ENCODE assay signal across 8 mouse cellular contexts in genomic region chr6:114921632-114922354, GRCm38 (mm10). TPM values are rescaled to one million over a fixed set of nuclear protein-coding genes. Genes with fewer than 3 reads are reported as not detected.
A peak's percentile ranks its signal among the peaks of the same experiment; 100 is the strongest.
DNase-seq lines count a peak whose midpoint lies in the region; ATAC-seq and TF ChIP-seq lines count a peak whose summit lies in the region.

No protein-coding gene starts in this region.

- TF ChIP-seq CTCF in heart, adult 2 months (IDR thresholded peaks at IDR 0.05), result peak; percentile 16; the same call in 1 of the 2 replicates
- no peak for TF ChIP-seq CTCF in kidney, adult 2 months (conservative IDR thresholded peaks at IDR 0.05; ENCODE audit: insufficient read depth, insufficient read length, low read depth, low read length)
- TF ChIP-seq CTCF in small intestine, adult 2 months (IDR thresholded peaks at IDR 0.05; ENCODE audit: extremely low read depth, insufficient read length, insufficient replicate concordance, low read depth, low read length), result no peak

- H3K79me2 ChIP-seq in heart, adult 2 months (replicated peaks; ENCODE audit: control insufficient read depth, insufficient read depth, low read length), result peaks cover 1% of the 10 kb centered on the region; the same call in 1 of the 2 replicates

- peak; percentile 96 for TF ChIP-seq EP300 in heart, adult 2 months (IDR thresholded peaks at IDR 0.05; ENCODE audit: insufficient read depth, low read depth, low read length)

- no peaks in the 10 kb centered on the region for H3K36me3 ChIP-seq in embryonic facial prominence, embryonic 13.5 days
- no peaks in the 10 kb centered on the region; the same call in 1 of the 2 replicates for H3K36me3 ChIP-seq in heart, adult 2 months (ENCODE audit: control insufficient read depth, insufficient read depth, low read length)
- no peaks in the 10 kb centered on the region for H3K36me3 ChIP-seq in kidney, adult 2 months (ENCODE audit: control insufficient read depth, insufficient read depth, low read length)
- peaks cover 6% of the 10 kb centered on the region; the same call in 1 of the 2 replicates for H3K36me3 ChIP-seq in limb, embryonic 13.5 days
- H3K36me3 ChIP-seq in midbrain, embryonic 14.5 days (ENCODE audit: control insufficient read depth, insufficient read depth, low read length), result no peaks in the 10 kb centered on the region
- H3K36me3 ChIP-seq in small intestine, adult 2 months (ENCODE audit: control insufficient read depth, insufficient read depth, low read length), result no peaks in the 10 kb centered on the region

- peak overlapping the region; percentile 88 for H3K27ac ChIP-seq in embryonic facial prominence, embryonic 13.5 days
- H3K27ac ChIP-seq in heart, adult 2 months, result peak overlapping the region; percentile 84
- peak overlapping the region; percentile 94 for H3K27ac ChIP-seq in kidney, adult 2 months (ENCODE audit: insufficient read depth, low read depth, low read length)
- peak overlapping the region; percentile 94 for H3K27ac ChIP-seq in limb, embryonic 13.5 days
- peak overlapping the region; percentile 10; the same call in 1 of the 2 replicates for H3K27ac ChIP-seq in midbrain, embryonic 14.5 days (replicated peaks; ENCODE audit: low read depth, low read length)
- peak overlapping the region; percentile 76 for H3K27ac ChIP-seq in small intestine, adult 2 months (ENCODE audit: insufficient read depth, low read depth, low read length)

- H3K27me3 ChIP-seq in embryonic facial prominence, embryonic 13.5 days, result no peaks in the 10 kb centered on the region
- no peaks in the 10 kb centered on the region for H3K27me3 ChIP-seq in heart, adult 2 months (ENCODE audit: control insufficient read depth, insufficient read depth, low read length)
- H3K27me3 ChIP-seq in kidney, adult 2 months (replicated peaks; ENCODE audit: control insufficient read depth, insufficient read depth, low read length), result no peaks in the 10 kb centered on the region
- no peaks in the 10 kb centered on the region for H3K27me3 ChIP-seq in limb, embryonic 13.5 days
- no peaks in the 10 kb centered on the region for H3K27me3 ChIP-seq in midbrain, embryonic 14.5 days (ENCODE audit: control insufficient read depth, insufficient read depth, low read length)
- H3K27me3 ChIP-seq in small intestine, adult 2 months (ENCODE audit: control insufficient read depth, insufficient read depth, low read length), result no peaks in the 10 kb centered on the region

- peak; percentile 89 for ATAC-seq in embryonic facial prominence, embryonic 13.5 days (ENCODE audit: insufficient number of reproducible peaks, insufficient read depth, low FRiP score, low TSS enrichment, low read depth)
- ATAC-seq in limb, embryonic 13.5 days (ENCODE audit: low FRiP score, low read depth), result peak; percentile 97
- ATAC-seq in midbrain, embryonic 14.5 days (ENCODE audit: low FRiP score, low TSS enrichment), result peak; percentile 92

- 2% methylated on average over 15 of the region's 15 CpGs for WGBS in embryonic facial prominence, embryonic 13.5 days
- WGBS in heart, adult 2 months, result under 1% methylated on average over 15 of the region's 15 CpGs
- WGBS in kidney, adult 2 months, result under 1% methylated on average over 15 of the region's 15 CpGs
- 4% methylated on average over 15 of the region's 15 CpGs for WGBS in limb, embryonic 13.5 days
- WGBS in midbrain, embryonic 14.5 days, result 4% methylated on average over 15 of the region's 15 CpGs
- 4% methylated on average over 15 of the region's 15 CpGs for WGBS in small intestine, adult 2 months

- peaks cover 34% of the 10 kb centered on the region for H3K4me1 ChIP-seq in embryonic facial prominence, embryonic 13.5 days
- peaks cover 17% of the 10 kb centered on the region for H3K4me1 ChIP-seq in heart, adult 2 months (ENCODE audit: control insufficient read depth, insufficient read depth, low read length)
- H3K4me1 ChIP-seq in kidney, adult 2 months (ENCODE audit: control insufficient read depth, insufficient read depth, low read length), result peaks cover 27% of the 10 kb centered on the region
- H3K4me1 ChIP-seq in limb, embryonic 13.5 days, result peaks cover 36% of the 10 kb centered on the region
- H3K4me1 ChIP-seq in midbrain, embryonic 14.5 days (ENCODE audit: control insufficient read depth, insufficient read depth, low read length), result peaks cover 38% of the 10 kb centered on the region
- peaks cover 28% of the 10 kb centered on the region for H3K4me1 ChIP-seq in small intestine, adult 2 months (ENCODE audit: control insufficient read depth, insufficient read depth, insufficient read length, low read length)

- TF ChIP-seq POLR2A in heart, adult 2 months (IDR thresholded peaks at IDR 0.05; ENCODE audit: insufficient read depth, low read depth, low read length), result peak; percentile 100
- peak; percentile 95 for TF ChIP-seq POLR2A in kidney, adult 2 months (IDR thresholded peaks at IDR 0.05; ENCODE audit: low read depth, low read length)
- peak; percentile 84; the same call in 1 of the 2 replicates for TF ChIP-seq POLR2A in small intestine, adult 2 months (IDR thresholded peaks at IDR 0.05; ENCODE audit: low read depth, low read length)

- peak overlapping the region; percentile 74 for H3K4me3 ChIP-seq in embryonic facial prominence, embryonic 13.5 days
- peak overlapping the region; percentile 68 for H3K4me3 ChIP-seq in heart, adult 2 months
- peak overlapping the region; percentile 23 for H3K4me3 ChIP-seq in kidney, adult 2 months (ENCODE audit: insufficient read depth, low read depth, low read length)
- H3K4me3 ChIP-seq in limb, embryonic 13.5 days, result peak overlapping the region; percentile 71
- peak overlapping the region; percentile 43 for H3K4me3 ChIP-seq in midbrain, embryonic 14.5 days (replicated peaks; ENCODE audit: low read depth, low read length)
- H3K4me3 ChIP-seq in small intestine, adult 2 months (ENCODE audit: low read depth, low read length), result peak overlapping the region; percentile 33

- intact Hi-C loops in heart, adult 2 months (cut with DNase I), result loop anchor here (1.0 to 10.0 kb wide), 4 partner anchors 31 to 277 kb away; partner anchors contain the start of genes Atg7 and Tamm41

- H3K9ac ChIP-seq in embryonic facial prominence, embryonic 13.5 days, result peak overlapping the region; percentile 86
- H3K9ac ChIP-seq in heart, adult 2 months (ENCODE audit: low read depth, low read length), result peak overlapping the region; percentile 86
- peak overlapping the region; percentile 94 for H3K9ac ChIP-seq in limb, embryonic 13.5 days
- peak overlapping the region; percentile 58 for H3K9ac ChIP-seq in midbrain, embryonic 14.5 days (replicated peaks; ENCODE audit: low read length)

- DNase-seq in adipocyte (ENCODE audit: low spot score), result peak; percentile 96
- DNase-seq in heart, adult 2 months, result peak; percentile 88 to 93
- DNase-seq in kidney, adult 2 months, result peak; percentile 97
- peak; percentile 91 for DNase-seq in midbrain, embryonic 14.5 days
- no peak for DNase-seq in cerebellum, postnatal 36 days

- H3K4me2 ChIP-seq in embryonic facial prominence, embryonic 13.5 days, result peak overlapping the region; percentile 79
- peak overlapping the region; percentile 80 for H3K4me2 ChIP-seq in limb, embryonic 13.5 days (replicated peaks)
- H3K4me2 ChIP-seq in midbrain, embryonic 14.5 days (ENCODE audit: low read length), result peak overlapping the region; percentile 54

- peaks cover under 1% of the 10 kb centered on the region; the same call in 1 of the 2 replicates for H3K9me3 ChIP-seq in embryonic facial prominence, embryonic 13.5 days
- H3K9me3 ChIP-seq in limb, embryonic 13.5 days, result 0 out of 2 replicates have a peak, but pooled peaks cover under 1% of the 10 kb centered on the region
- no peaks in the 10 kb centered on the region for H3K9me3 ChIP-seq in midbrain, embryonic 14.5 days (ENCODE audit: control insufficient read depth, low read length)

RNA-seq across cellular contexts. Expression of gene Vgll4, which starts 48.0 kb away (rescaled TPM):
- 148 TPM in 2 replicates for polyA plus RNA-seq in embryonic facial prominence, embryonic 13.5 days (2015; fragmentation: Nextera tagmentation; extraction: Ambion mirVana)
- total RNA-seq in heart, adult 2 months (2021), result 10 to 100 TPM; 23.5 to 24.7 TPM
- polyA plus RNA-seq in heart, adult 2 months (2012; rRNA removed), result 22.3 and 24.2 TPM in 2 replicates
- 60.5 and 66.6 TPM in 2 replicates for polyA plus RNA-seq in kidney, adult 2 months (2012; rRNA removed)
- 154 and 156 TPM in 2 replicates for polyA plus RNA-seq in limb, embryonic 13.5 days (2015; fragmentation: Nextera tagmentation; extraction: Ambion mirVana)
- 32.2 and 42.8 TPM in 2 replicates for polyA plus RNA-seq in midbrain, embryonic 14.5 days (2014; fragmentation: Nextera tagmentation; extraction: Ambion mirVana)
- polyA plus RNA-seq in small intestine, adult 2 months (2012; rRNA removed), result 35.8 and 48.1 TPM in 2 replicates

Comparison
In these comparisons a context has a peak if more than half of its experiments do, and no peak if none do; other contexts are left out.
1. DNase-seq: peak in adipocyte (single experiment), heart, adult 2 months (2 of 2), kidney, adult 2 months (single experiment) and midbrain, embryonic 14.5 days (single experiment); none in cerebellum, postnatal 36 days (0 of 2).
2. H3K27ac ChIP-seq: peak in every context shown above with its lines; median percentile 94 in kidney, adult 2 months; 94 in limb, embryonic 13.5 days; 88 in embryonic facial prominence, embryonic 13.5 days; 84 in heart, adult 2 months; 76 in small intestine, adult 2 months; 10 in midbrain, embryonic 14.5 days.
3. H3K4me3 ChIP-seq: peak in every context shown above with its lines; median percentile 74 in embryonic facial prominence, embryonic 13.5 days; 71 in limb, embryonic 13.5 days; 68 in heart, adult 2 months; 43 in midbrain, embryonic 14.5 days; 33 in small intestine, adult 2 months; 23 in kidney, adult 2 months.
4. Peak in every context shown above with its lines, with median percentiles within 50 percentile points of each other: ATAC-seq, H3K4me2 ChIP-seq, H3K9ac ChIP-seq and POLR2A ChIP-seq.